In the genomic region with DNA sequence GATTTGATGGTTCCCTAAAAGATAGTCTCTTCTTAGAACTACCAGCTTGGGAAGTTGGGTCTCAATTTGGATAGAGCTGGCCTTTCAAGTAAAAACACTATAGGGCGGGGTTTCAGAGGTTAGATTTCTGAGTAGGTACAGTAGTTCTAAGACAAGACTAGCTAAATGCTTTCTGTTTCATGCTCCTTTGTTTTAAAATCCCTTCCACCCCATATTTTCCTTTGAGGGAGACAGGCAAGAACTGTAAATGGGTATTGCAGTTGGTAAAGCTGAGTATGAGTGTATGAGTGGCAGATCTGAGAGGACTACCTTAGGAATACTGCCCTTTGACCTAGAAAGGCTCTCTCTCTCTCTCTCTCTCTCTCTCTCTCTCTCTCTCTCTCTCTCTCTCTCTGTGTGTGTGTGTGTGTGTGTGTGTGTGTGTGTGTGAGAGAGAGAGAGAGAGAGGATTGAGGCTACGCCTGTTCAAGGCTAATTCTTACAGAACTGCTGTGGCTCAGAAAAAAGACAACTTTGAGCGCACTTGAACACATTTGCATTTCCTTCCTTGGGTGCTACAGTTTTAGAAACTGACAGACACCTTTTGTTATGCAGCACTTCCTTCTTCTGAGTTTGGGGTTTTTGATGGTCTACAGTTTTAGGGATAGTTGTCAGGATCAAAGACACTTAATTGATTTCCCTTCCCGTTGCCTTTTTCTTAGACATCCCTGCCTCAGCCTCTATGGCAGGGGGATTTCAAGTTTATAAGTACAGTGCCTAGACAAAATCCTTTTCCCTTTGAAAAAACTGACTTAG, we compare ENCODE assay signal across 12 mouse cellular contexts. TPM values are rescaled to one million over a fixed set of nuclear protein-coding genes. Genes with fewer than 3 reads are reported as not detected.
DNase-seq lines count a peak whose midpoint lies in the region; ATAC-seq and TF ChIP-seq lines count a peak whose summit lies in the region.
"Had no signal": no experiment of that assay in that cellular context is flagged by ENCODE, and none has a peak within 500 bp of the region (broad histone marks: within the 10 kb centered on the region; RNA-seq: fewer than 3 reads in every experiment).

No protein-coding gene starts in this region.

- H3K9ac ChIP-seq in embryonic facial prominence, embryonic 13.5 days: no peak overlapping the region
- H3K9ac ChIP-seq in kidney, postnatal 0 days (ENCODE audit: low read depth, low read length): no peak overlapping the region

- H3K4me3 ChIP-seq in embryonic facial prominence, embryonic 13.5 days: no peak overlapping the region
- H3K4me3 ChIP-seq in embryonic facial prominence, embryonic 10.5 days: no peak overlapping the region
- H3K4me3 ChIP-seq in kidney, postnatal 0 days (replicated peaks; ENCODE audit: low read depth, low read length): peak overlapping the region; percentile 74; the same call in 1 of the 2 replicates
- H3K4me3 ChIP-seq in bone marrow, adult 2 months (replicated peaks; ENCODE audit: control insufficient read depth, low read depth, low read length): no peak overlapping the region
- H3K4me3 ChIP-seq: myocyte had no signal

- H3K9me3 ChIP-seq in embryonic facial prominence, embryonic 13.5 days: no peaks in the 10 kb centered on the region
- H3K9me3 ChIP-seq in embryonic facial prominence, embryonic 10.5 days: no peaks in the 10 kb centered on the region
- no peaks in the 10 kb centered on the region for H3K9me3 ChIP-seq in kidney, postnatal 0 days (replicated peaks; ENCODE audit: low read length)

- H3K36me3 ChIP-seq in embryonic facial prominence, embryonic 13.5 days: peaks cover 7% of the 10 kb centered on the region; the same call in 1 of the 2 replicates
- H3K36me3 ChIP-seq in embryonic facial prominence, embryonic 10.5 days (replicated peaks): peaks cover 38% of the 10 kb centered on the region
- peaks cover 17% of the 10 kb centered on the region; the same call in 1 of the 2 replicates for H3K36me3 ChIP-seq in kidney, postnatal 0 days (ENCODE audit: insufficient read depth, low read length)

- TF ChIP-seq CTCF in kidney, postnatal 0 days (IDR thresholded peaks at IDR 0.05; ENCODE audit: low read depth): no peak
- no peak for TF ChIP-seq CTCF in bone marrow, adult 2 months (IDR thresholded peaks at IDR 0.05; ENCODE audit: control insufficient read depth, insufficient read depth, low read length)

- no peak for TF ChIP-seq POLR2A in bone marrow, adult 2 months (IDR thresholded peaks at IDR 0.05; ENCODE audit: borderline replicate concordance, control insufficient read depth, low read depth, low read length)

- no peaks in the 10 kb centered on the region for H3K27me3 ChIP-seq in embryonic facial prominence, embryonic 13.5 days
- H3K27me3 ChIP-seq in embryonic facial prominence, embryonic 10.5 days (replicated peaks; ENCODE audit: low read depth, poor library complexity, severe bottlenecking): peaks cover 7% of the 10 kb centered on the region; the same call in 1 of the 2 replicates
- no peaks in the 10 kb centered on the region for H3K27me3 ChIP-seq in kidney, postnatal 0 days (ENCODE audit: insufficient read depth, low read length)

- 81% methylated on average over 4 of the region's 4 CpGs for WGBS in embryonic facial prominence, embryonic 13.5 days
- WGBS in embryonic facial prominence, embryonic 10.5 days: 88% methylated on average over 4 of the region's 4 CpGs
- WGBS in kidney, postnatal 0 days: 73% methylated on average over 4 of the region's 4 CpGs
- WGBS in bone marrow, adult 2 months: 40% methylated on average over 4 of the region's 4 CpGs

- DNase-seq in embryonic facial prominence, embryonic 10.5 days (ENCODE audit: low spot score): no peak
- no peak for DNase-seq in kidney, postnatal 0 days (ENCODE audit: low spot score)
- no peak for DNase-seq in kidney, postnatal 4 days
- peak; percentile 50 for DNase-seq in A20 (ENCODE audit: low read depth, low spot score)
- no peak for DNase-seq in retina, postnatal 1 day
- DNase-seq in right cerebral cortex, adult 2 months (ENCODE audit: low spot score in 2 of 2): no peak
- DNase-seq: adrenal gland, postnatal 36 days; lung, postnatal 14 days had no signal

- H3K27ac ChIP-seq in embryonic facial prominence, embryonic 13.5 days: peak overlapping the region; percentile 66; the same call in 1 of the 2 replicates
- no peak overlapping the region for H3K27ac ChIP-seq in embryonic facial prominence, embryonic 10.5 days (replicated peaks)
- H3K27ac ChIP-seq in kidney, postnatal 0 days: no peak overlapping the region
- peak overlapping the region; percentile 50; the same call in 1 of the 2 replicates for H3K27ac ChIP-seq in bone marrow, adult 2 months (ENCODE audit: control insufficient read depth, insufficient read depth, low read depth, low read length, poor library complexity)

- no peak for ATAC-seq in embryonic facial prominence, embryonic 13.5 days (ENCODE audit: insufficient number of reproducible peaks, insufficient read depth, low FRiP score, low TSS enrichment, low read depth)
- no peak for ATAC-seq in kidney, postnatal 0 days (replicated peaks; ENCODE audit: low FRiP score, low read depth)
- ATAC-seq: forebrain, embryonic 16.5 days had no signal

- H3K4me1 ChIP-seq in embryonic facial prominence, embryonic 13.5 days: peaks cover 67% of the 10 kb centered on the region
- H3K4me1 ChIP-seq in embryonic facial prominence, embryonic 10.5 days: peaks cover 66% of the 10 kb centered on the region
- H3K4me1 ChIP-seq in kidney, postnatal 0 days (replicated peaks; ENCODE audit: insufficient read depth, low read length): peaks cover 6% of the 10 kb centered on the region; the same call in 1 of the 2 replicates
- peaks cover 2% of the 10 kb centered on the region; the same call in 1 of the 2 replicates for H3K4me1 ChIP-seq in bone marrow, adult 2 months (ENCODE audit: control insufficient read depth, insufficient read depth, low read length)

- H3K4me2 ChIP-seq in embryonic facial prominence, embryonic 13.5 days: peak overlapping the region; percentile 70; the same call in 1 of the 2 replicates
- H3K4me2 ChIP-seq in kidney, postnatal 0 days (ENCODE audit: low read length): peak overlapping the region; percentile 78

RNA-seq across cellular contexts. Expression of a gene that starts 3.3 kb away (rescaled TPM):
- 22.5 and 26.6 TPM in 2 replicates for polyA plus RNA-seq in embryonic facial prominence, embryonic 13.5 days (2015; fragmentation: Nextera tagmentation; extraction: Ambion mirVana)
- polyA plus RNA-seq in embryonic facial prominence, embryonic 10.5 days (2016; fragmentation: Nextera tagmentation; extraction: Ambion mirVana): 22.0 and 22.8 TPM in 2 replicates
- 35.9 and 36.6 TPM in 2 replicates for polyA plus RNA-seq in kidney, postnatal 0 days (2015; fragmentation: Nextera tagmentation; extraction: Ambion mirVana)
- polyA plus RNA-seq in bone marrow, adult 2 months (2011; ENCODE audit: insufficient read depth, insufficient read length, low replicate concordance, missing spikeins): 16.0 and 19.8 TPM in 2 replicates

Comparison
In these comparisons a context has a peak if more than half of its experiments do, and no peak if none do; other contexts are left out.
1. H3K27ac ChIP-seq: peak in embryonic facial prominence, embryonic 13.5 days (single experiment) and bone marrow, adult 2 months (single experiment); none in embryonic facial prominence, embryonic 10.5 days (single experiment) and kidney, postnatal 0 days (single experiment).